Mouse (Mus musculus) c-Kit-positive CD71-positive TER-119-negative erythroid progenitor cells, embryonic 14.5 days (primary cell): ENCODE measurements around the gene Hist1h1b.
A peak's percentile ranks its signal among the peaks of the same experiment; 100 is the strongest.
"Not testable (repeated sequence)": the region's sequence is repeated elsewhere in the genome, so short reads cannot be mapped to it uniquely, and the experiment has no call there.

ENCODE experiments used
- DNase-seq: peaks from one replicate; pipeline ENCODE4 v3.0.0-alpha.2; 2013; ENCODE audit warnings: low read depth

Hist1h1b gene

GRCm38 (mm10) chr13:21779767-21780731 is at the start of gene Hist1h1b:
TSS of gene Hist1h1b (minus strand) at chr13:21780625.
- DNase-seq, result peak; percentile 83

- no peak for DNase-seq
These were observed 48.1 kb upstream of the Hist1h1b start for GRCm38 (mm10) chr13:21828511-21828910.

GRCm38 (mm10) chr13:21820082-21820890 is 39.9 kb upstream of the Hist1h1b start:
- DNase-seq, result not testable (repeated sequence)

GRCm38 (mm10) chr13:21812092-21812491 is 31.7 kb upstream of the Hist1h1b start:
- DNase-seq, result not testable (repeated sequence)

GRCm38 (mm10) chr13:21811539-21811938 is 31.1 kb upstream of the Hist1h1b start, which contains the start of gene Hist1h4m:
TSS of gene Hist1h4m (plus strand) at chr13:21811746.
- DNase-seq, result not testable (repeated sequence)

GRCm38 (mm10) chr13:21811074-21811473 is 30.6 kb upstream of the Hist1h1b start:
- not testable (repeated sequence) for DNase-seq

- DNase-seq, result not testable (repeated sequence)
These were observed 29.6 kb upstream of the Hist1h1b start, which contains the start of the genes Hist1h2bq and Hist1h2ao for GRCm38 (mm10) chr13:21810073-21810472. TSS of gene Hist1h2bq (minus strand) at chr13:21810197. TSS of gene Hist1h2ao (plus strand) at chr13:21810465.

- DNase-seq, result not testable (repeated sequence)
These were observed 22.6 kb upstream of the Hist1h1b start for GRCm38 (mm10) chr13:21803058-21803457.

- not testable (repeated sequence) for DNase-seq
These were observed 16.7 kb upstream of the Hist1h1b start for GRCm38 (mm10) chr13:21797163-21797562.

GRCm38 (mm10) chr13:21795584-21795983 is 15.2 kb upstream of the Hist1h1b start:
- no peak for DNase-seq

GRCm38 (mm10) chr13:21790601-21791283 is 10.3 kb upstream of the Hist1h1b start:
- no peak for DNase-seq

GRCm38 (mm10) chr13:21789925-21790324 is 9.5 kb upstream of the Hist1h1b start:
- no peak for DNase-seq

- DNase-seq, result no peak
These were observed 7.6 kb upstream of the Hist1h1b start for GRCm38 (mm10) chr13:21787760-21788593.

- peak; percentile 94 for DNase-seq
These were observed 6.6 kb upstream of the Hist1h1b start, which contains the start of the genes Hist1h2an and Hist1h2bp for GRCm38 (mm10) chr13:21786899-21787629. TSS of gene Hist1h2an (minus strand) at chr13:21787218. TSS of gene Hist1h2bp (plus strand) at chr13:21787461.

GRCm38 (mm10) chr13:21786189-21786898 is 5.9 kb upstream of the Hist1h1b start:
- peak; percentile 56 for DNase-seq

- no peak for DNase-seq
These were observed 3.9 kb upstream of the Hist1h1b start for GRCm38 (mm10) chr13:21784311-21784710.

GRCm38 (mm10) chr13:21783734-21784161 is 3.3 kb upstream of the Hist1h1b start:
- peak; percentile 61 for DNase-seq

- DNase-seq, result peak; percentile 91
These were observed 2.8 kb upstream of the Hist1h1b start, which contains the start of gene Hist1h3i for GRCm38 (mm10) chr13:21783255-21783617. TSS of gene Hist1h3i (minus strand) at chr13:21783370.
